Mouse (Mus musculus) lung, postnatal 0 days (tissue): ENCODE results near the gene Jmjd1c.

ENCODE experiments used
- CTCF ChIP-seq: IDR thresholded peaks from 2 replicates; pipeline ENCODE4 v1.5.1; 2016; ENCODE audit warnings: antibody characterized with exemption, mild to moderate bottlenecking
- EP300 ChIP-seq: IDR thresholded peaks from 2 replicates; pipeline ENCODE4 v1.6.1; 2016; ENCODE audit warnings: antibody characterized with exemption, mild to moderate bottlenecking, control low read depth

DNA sequence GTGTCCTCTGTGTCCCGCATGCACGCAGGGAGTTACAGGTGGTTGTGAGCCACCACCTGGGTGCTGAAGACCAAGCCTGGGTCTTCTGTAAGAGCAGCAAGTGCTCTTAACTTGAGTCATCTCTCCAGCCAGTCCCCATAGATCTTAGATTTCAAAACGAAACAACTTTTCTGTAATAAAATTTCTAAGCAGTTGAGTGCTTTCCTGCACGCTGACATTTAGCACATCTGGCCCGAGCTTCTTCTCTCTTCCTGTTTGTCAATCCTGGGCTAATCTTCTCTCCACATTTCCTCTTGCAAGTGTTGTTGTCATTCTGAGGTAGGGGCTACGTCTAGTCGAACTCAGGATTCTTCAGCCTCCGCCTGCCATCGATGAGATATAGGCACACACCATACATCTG lies 43.5 kb upstream of the Jmjd1c start:
- TF ChIP-seq CTCF: no peak
- no peak for TF ChIP-seq EP300
